Mouse (Mus musculus) T-cell, adult 2 months (primary cell): Measurements from ENCODE around the gene Ncdn.

Experiments used
- DNase-seq: peaks from one replicate; pipeline ENCODE4 v3.0.0; 2022; ENCODE audit warnings: low spot score

Ncdn gene

GRCm38 (mm10) chr4:126707439-126707826, 45.8 kb downstream of the Ncdn start:
- no peak for DNase-seq

DNA sequence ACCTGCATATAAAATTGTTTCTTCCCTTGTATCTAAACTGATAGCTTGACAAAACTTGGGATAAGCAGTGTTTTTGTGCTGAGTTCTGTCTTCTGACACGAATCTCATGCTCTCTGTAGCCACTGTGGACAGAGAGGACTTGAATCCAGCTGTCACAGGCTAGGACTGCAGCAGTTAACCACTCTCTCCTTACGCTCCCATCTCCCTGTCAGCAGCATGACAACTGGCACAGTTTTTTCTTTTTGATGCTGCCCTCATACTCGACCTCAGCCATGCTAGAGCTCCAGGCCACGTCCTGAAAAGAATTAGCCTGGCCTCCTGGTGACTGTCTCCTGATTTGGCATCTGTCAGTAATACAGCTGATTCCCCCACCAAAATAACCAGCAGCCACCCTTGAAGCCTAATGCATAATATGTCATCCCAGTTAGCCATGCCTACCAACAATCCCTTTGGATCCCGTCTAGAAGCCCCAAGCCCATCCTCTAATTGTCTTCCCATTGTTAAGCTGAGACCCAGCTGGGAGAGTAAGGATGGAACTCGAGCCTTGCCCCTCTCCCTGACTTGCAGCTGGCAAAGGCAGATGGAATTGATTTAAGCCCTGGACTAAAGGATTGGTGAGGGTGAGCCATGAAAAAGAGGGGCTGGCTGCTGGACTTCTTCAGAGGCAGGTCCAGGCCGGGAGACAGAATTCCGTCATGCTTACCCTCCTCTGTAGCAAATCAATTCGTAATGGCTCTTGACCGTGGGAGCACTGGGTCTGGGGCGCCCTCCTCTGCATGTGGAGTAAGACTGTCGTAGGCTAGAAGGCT, 46.4 kb downstream of the Ncdn start:
- no peak for DNase-seq

GRCm38 (mm10) chr4:126696908-126697307, 56.3 kb downstream of the Ncdn start:
- no peak for DNase-seq
